Mouse (Mus musculus): ENCODE measurements around the gene Hoxb3. TPM values are rescaled to one million over a fixed set of nuclear protein-coding genes. Genes with fewer than 3 reads are reported as not detected.

Hoxb3 gene
- total RNA-seq, 2 experiments from 2014 or later, result not detected

GRCm38 (mm10) chr11:96338957-96339855 is 16.1 kb downstream of the Hoxb3 start:
- no peak for DNase-seq (ENCODE audit: low spot score in 2 of 2)

DNA sequence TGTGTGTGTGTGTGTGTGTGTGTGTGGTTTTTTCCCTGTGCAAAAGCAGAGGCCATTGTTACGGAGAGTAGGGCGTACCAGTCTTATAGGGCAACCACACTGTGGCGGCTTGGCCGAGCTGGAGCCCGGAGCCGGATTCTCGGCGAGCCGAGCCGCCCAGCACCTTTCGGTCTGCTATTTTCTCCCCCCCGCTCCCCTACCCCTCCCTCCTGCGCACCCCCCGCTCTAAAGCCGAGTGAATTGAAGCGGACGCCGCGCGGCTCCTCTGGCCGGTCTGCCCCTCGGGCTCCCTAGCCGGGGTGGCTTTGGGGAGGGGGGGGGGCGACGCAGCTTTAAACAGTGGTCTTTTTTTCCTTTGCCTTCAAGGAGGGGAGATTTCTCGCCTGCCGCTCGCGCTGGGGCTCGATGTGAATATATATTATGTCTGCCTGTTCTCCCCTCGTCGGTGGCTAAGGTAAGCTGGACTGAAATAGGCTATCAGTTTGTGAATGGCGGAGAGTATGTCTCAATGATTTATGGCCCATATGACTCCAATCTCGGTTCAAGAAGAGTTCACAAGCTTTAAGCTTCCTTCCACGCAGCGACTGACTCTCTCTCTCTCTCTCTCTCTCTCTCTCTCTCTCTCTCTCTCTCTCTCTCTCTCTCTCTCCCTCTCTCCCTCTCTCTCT is 17.7 kb downstream of the Hoxb3 start:
- no peak for DNase-seq (ENCODE audit: low spot score in 2 of 2)

DNA sequence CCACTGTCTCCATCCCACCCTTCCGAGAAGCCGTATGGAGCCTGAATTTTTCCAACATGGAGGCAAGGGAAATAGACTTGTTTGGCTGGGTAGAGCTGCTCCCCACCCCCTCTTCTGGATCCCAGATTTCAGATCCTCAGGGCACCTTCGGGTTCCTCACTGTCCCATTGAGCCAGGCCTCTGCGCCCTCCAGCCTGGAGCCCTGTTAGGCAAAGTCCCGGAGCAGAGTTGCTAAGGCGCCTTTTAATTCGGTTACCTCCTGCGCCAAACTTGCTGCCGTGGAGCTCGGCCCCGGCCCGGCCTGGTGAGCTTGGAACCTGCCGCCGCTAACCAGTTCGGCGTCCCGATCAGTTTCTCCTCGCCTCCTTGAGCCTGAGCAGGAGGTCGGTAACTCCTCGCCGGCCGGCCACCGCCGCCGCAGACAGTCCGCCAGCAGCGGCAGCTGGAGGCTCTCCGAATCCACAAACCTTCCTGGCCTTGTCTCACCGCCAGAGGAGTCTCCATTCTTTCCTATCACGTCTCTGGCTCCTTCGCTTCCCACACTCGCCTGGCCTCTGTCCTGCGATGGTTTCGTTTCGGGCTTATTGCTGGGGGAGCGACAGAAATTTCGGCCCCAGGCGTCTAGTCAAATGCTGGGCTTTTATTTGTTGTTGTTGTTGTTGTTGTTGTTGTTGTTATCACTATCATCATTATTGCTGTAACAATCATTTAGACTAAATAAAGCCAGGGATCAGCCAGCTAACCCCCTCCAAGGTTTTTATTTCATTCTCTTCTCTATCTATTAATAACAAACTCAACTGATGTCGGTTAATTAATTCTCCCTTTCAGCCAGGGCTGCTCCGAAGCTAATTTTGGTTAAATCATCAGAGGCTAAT is 18.8 kb downstream of the Hoxb3 start:
- no peak for DNase-seq (ENCODE audit: low spot score in 2 of 2)

DNA sequence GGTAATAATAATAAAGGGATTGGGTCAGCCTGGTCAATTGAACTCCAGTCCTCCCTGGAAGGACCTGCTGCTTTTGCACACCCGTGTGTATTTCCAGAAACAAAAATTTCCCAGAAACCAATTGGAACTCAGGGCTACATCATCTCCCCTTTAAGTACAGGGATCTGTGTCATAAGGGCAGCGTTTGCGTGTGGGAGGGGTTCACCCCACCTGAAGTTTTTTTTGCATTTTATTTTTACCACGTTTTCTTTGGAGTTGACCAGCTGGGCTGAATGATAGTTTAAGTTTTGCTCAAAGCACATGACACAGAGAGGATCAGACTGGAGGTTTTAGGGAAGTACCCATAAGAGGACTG is 19.4 kb downstream of the Hoxb3 start:
- no peak for DNase-seq (ENCODE audit: low spot score in 2 of 2)

DNA sequence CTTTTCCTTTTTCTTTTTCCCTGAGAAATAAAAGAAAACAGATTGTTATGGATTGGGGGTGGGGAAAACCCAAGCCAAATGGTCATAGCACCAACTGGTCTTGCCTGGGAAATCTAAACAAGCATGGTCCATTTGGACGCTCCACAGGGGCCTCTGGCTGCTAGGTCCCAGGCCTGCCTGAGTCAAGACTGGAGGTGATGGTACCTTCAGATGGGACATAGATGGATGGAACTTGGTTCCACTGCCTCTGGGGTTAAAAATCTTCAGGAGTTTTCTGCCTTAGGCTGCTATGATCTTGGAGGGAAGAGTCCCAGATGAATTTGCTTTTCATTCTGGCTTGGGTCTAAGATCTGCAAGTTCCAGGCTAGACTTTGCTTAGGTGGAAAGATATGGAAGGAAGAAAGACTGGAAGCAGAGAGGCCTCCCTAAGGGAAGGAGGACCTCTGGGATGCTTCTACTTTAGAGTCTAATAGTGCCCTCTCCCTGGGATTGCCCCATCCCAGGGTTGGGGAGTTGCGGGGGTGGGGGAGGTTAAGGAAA is 20.1 kb downstream of the Hoxb3 start:
- DNase-seq (ENCODE audit: low spot score in 2 of 2), result no peak

- no peak for DNase-seq (ENCODE audit: low spot score in 2 of 2)
Measured at GRCm38 (mm10) chr11:96344061-96344877, 21.1 kb downstream of the Hoxb3 start.

GRCm38 (mm10) chr11:96344878-96345159 is 21.7 kb downstream of the Hoxb3 start:
- no peak for DNase-seq (ENCODE audit: low spot score in 2 of 2)

- DNase-seq (ENCODE audit: low spot score in 2 of 2), result no peak
Measured at GRCm38 (mm10) chr11:96345220-96345892, 22.2 kb downstream of the Hoxb3 start.

- DNase-seq (ENCODE audit: low spot score in 2 of 2), result no peak
Measured at GRCm38 (mm10) chr11:96345893-96346806, 23.0 kb downstream of the Hoxb3 start.

DNA sequence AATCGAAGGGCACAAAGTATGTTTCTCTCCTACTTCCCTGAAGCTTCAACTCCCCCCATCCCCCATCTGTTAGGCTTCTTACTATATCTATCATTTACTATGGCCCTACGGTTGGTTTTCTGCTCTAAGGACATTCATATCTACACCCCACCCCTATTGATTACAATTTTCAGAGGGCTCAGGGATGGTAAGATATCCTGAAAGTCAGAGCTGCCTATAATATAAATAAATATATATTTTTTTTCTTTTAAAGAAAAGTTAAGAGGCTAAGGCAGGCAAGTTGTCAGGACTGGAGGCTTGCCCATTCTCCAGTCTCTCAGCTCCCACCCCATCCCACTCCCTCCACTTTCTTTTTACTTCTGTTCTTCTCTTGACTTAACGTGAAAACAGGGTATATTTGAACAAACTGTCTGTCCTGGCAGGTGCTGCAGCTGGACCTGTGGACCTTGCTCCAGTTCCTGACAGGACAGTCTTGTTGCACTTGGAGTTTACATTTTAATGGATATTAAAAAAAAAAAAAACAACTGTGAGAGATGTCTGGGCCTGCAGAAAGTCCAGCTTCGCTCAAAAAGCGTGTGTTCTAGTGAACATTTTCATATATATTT is 23.9 kb downstream of the Hoxb3 start:
- no peak for DNase-seq (ENCODE audit: low spot score in 2 of 2)

DNA sequence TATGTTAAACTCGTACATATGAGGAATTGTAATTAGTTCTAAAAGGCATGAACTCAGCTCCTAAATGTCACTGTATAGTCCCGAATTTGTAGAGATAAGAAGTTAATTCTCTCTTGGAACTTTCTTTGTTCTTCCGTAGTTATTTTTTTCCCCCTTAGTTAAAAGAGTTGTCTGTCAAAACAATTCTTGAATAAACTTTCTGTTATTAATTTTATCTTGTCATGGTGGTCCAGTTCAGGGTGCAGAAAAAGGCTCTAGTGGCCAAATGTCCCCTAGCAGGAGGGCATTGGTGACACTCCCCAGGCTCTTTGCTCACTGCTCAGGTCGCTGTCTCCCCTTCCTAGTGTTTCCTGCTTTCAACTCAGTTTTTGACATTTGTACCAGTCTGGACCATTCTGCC is 24.6 kb downstream of the Hoxb3 start:
- DNase-seq (ENCODE audit: low spot score in 2 of 2), result no peak

DNA sequence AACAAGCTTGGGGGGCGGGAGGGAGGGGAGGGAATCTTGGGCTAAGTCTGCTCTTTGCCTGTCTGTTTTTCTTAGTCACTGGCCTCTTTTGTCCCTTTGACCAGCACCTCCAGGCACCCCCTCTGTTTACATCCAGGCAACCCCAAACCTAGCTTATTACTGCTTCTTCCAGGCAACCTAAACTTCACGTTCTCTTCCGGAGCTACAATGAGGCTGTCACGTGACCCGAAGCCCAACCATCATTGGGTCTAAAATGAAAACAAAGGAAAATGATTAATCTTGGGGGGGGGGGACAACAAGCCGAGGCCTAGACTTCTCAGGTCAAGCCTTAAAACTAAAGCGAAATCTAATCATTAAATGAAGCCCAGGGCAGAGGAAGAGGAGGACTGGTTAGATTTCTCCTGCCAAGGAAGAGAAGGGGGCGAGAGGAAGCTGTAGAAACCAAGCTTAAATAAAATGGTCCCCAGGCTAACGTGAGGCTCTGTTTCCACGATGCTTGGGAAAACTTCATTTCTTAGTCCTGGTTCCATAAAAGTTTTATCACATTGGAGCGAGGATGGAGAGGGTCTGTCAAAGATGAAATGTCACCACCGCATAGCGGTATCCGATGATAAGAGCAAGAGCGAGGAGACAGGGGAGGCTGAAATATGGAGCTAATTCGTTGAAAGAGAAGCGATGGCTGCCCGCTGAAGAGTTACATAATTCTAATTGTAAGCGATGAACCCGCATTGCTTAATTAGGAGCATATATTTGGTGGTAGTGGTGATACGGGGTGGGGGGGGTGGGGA is 25.2 kb downstream of the Hoxb3 start:
- no peak for DNase-seq (ENCODE audit: low spot score in 2 of 2)

DNA sequence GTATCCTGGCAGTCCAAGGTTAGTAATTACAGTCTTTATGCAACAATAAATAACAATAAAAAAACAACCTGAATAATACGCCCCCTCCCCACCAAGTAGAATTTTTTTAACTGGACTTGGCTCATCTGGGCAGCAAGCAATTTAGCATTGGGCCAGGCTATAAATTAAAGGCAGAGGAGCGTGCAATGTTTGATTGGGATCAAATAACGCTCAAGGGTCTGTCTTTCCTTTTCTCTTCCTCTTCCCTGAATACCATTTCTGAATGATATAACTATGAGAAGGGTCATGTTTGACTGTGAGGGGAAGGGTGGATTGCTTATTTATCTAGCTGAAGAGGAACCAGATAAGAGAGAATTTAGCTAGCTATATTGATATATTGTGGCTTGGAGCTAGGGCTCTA is 25.9 kb downstream of the Hoxb3 start:
- DNase-seq (ENCODE audit: low spot score in 2 of 2), result no peak

GRCm38 (mm10) chr11:96349491-96350340 is 26.6 kb downstream of the Hoxb3 start:
- no peak for DNase-seq (ENCODE audit: low spot score in 2 of 2)

- DNase-seq (ENCODE audit: low spot score in 2 of 2), result no peak
Measured at GRCm38 (mm10) chr11:96350341-96350624, 27.2 kb downstream of the Hoxb3 start, which contains the start of gene Hoxb2. Gene Hoxb2, plus strand, starts transcription at chr11:96350525.

- no peak for DNase-seq (ENCODE audit: low spot score in 2 of 2)
Measured at GRCm38 (mm10) chr11:96350791-96351190, 27.7 kb downstream of the Hoxb3 start.

DNA sequence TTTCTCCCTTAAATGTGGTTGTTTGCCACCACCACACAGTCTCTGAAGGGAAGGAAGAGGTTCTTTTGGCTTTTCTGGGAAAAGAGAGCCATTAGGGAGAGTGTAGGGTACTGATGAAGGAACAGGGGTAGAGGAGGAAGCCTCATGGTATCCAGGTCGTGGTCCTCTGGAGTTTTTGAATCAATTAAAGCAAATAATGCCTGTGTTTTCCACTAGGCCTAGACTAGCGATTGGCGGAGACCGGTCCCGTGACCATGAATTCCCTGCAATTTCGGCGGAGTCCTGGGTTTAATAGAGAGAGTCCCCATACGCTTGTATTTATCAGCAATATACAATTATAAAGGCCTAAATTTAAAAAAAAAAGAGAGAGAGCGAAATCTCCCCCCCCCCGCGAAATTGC is 28.2 kb downstream of the Hoxb3 start:
- DNase-seq (ENCODE audit: low spot score in 2 of 2), result no peak
